17 mouse cellular contexts compared by ENCODE assay signal in genomic region chr5:37736213-37736612, GRCm38 (mm10). TPM values are rescaled to one million over a fixed set of nuclear protein-coding genes. Genes with fewer than 3 reads are reported as not detected.
A peak's percentile ranks its signal among the peaks of the same experiment; 100 is the strongest.
DNase-seq lines count a peak whose midpoint lies in the region; ATAC-seq and TF ChIP-seq lines count a peak whose summit lies in the region.
"Had no signal": no experiment of that assay in that cellular context is flagged by ENCODE, and none has a peak within 500 bp of the region (broad histone marks: within the 10 kb centered on the region; RNA-seq: fewer than 3 reads in every experiment).

No protein-coding gene starts in this region.

- no peaks in the 10 kb centered on the region for H3K27me3 ChIP-seq in forebrain, embryonic 14.5 days (replicated peaks; ENCODE audit: control insufficient read depth, insufficient read depth, low read length)
- H3K27me3 ChIP-seq in forebrain, embryonic 16.5 days (replicated peaks; ENCODE audit: control insufficient read depth, insufficient read depth, low read length): no peaks in the 10 kb centered on the region
- no peaks in the 10 kb centered on the region for H3K27me3 ChIP-seq in midbrain, postnatal 0 days (ENCODE audit: insufficient read depth, low read length)
- H3K27me3 ChIP-seq in midbrain, embryonic 16.5 days (ENCODE audit: control insufficient read depth, insufficient read depth, low read depth, low read length): no peaks in the 10 kb centered on the region
- H3K27me3 ChIP-seq: heart, embryonic 15.5 days; hindbrain, embryonic 13.5 days; midbrain, embryonic 12.5 days had no signal

- H3K27ac ChIP-seq in forebrain, embryonic 14.5 days (ENCODE audit: low read depth, low read length): no peak overlapping the region
- H3K27ac ChIP-seq in forebrain, embryonic 16.5 days (ENCODE audit: low read length): no peak overlapping the region
- H3K27ac ChIP-seq in layer of hippocampus, adult 2 months: no peak overlapping the region
- no peak overlapping the region for H3K27ac ChIP-seq in midbrain, postnatal 0 days (ENCODE audit: low read depth, low read length)
- H3K27ac ChIP-seq in midbrain, embryonic 16.5 days (ENCODE audit: low read length): no peak overlapping the region
- H3K27ac ChIP-seq: heart, embryonic 15.5 days; hindbrain, embryonic 13.5 days; midbrain, embryonic 12.5 days had no signal

- no peaks in the 10 kb centered on the region for H3K4me1 ChIP-seq in forebrain, embryonic 14.5 days (ENCODE audit: control insufficient read depth, insufficient read depth, low read length)
- H3K4me1 ChIP-seq in forebrain, embryonic 16.5 days (replicated peaks; ENCODE audit: control insufficient read depth, insufficient read depth, low read length): no peaks in the 10 kb centered on the region
- no peaks in the 10 kb centered on the region for H3K4me1 ChIP-seq in midbrain, postnatal 0 days (ENCODE audit: insufficient read depth, low read length)
- no peaks in the 10 kb centered on the region for H3K4me1 ChIP-seq in midbrain, embryonic 16.5 days (ENCODE audit: control insufficient read depth, insufficient read depth, low read length)
- H3K4me1 ChIP-seq: heart, embryonic 15.5 days; hindbrain, embryonic 13.5 days had no signal

- H3K4me3 ChIP-seq in forebrain, embryonic 14.5 days (ENCODE audit: low read depth, low read length): no peak overlapping the region
- no peak overlapping the region for H3K4me3 ChIP-seq in forebrain, embryonic 16.5 days (replicated peaks; ENCODE audit: low read length)
- H3K4me3 ChIP-seq in layer of hippocampus, adult 2 months: no peak overlapping the region
- no peak overlapping the region for H3K4me3 ChIP-seq in midbrain, postnatal 0 days (ENCODE audit: low read depth, low read length)
- H3K4me3 ChIP-seq in midbrain, embryonic 16.5 days (ENCODE audit: low read depth, low read length): no peak overlapping the region
- H3K4me3 ChIP-seq: heart, embryonic 15.5 days; hindbrain, embryonic 13.5 days; midbrain, embryonic 12.5 days had no signal

- H3K9ac ChIP-seq in forebrain, embryonic 14.5 days (ENCODE audit: low read length): no peak overlapping the region
- no peak overlapping the region for H3K9ac ChIP-seq in forebrain, embryonic 16.5 days (replicated peaks; ENCODE audit: low read depth, low read length)
- no peak overlapping the region for H3K9ac ChIP-seq in midbrain, postnatal 0 days (replicated peaks; ENCODE audit: low read length, poor library complexity, severe bottlenecking)
- no peak overlapping the region for H3K9ac ChIP-seq in midbrain, embryonic 16.5 days (ENCODE audit: low read depth, low read length)
- H3K9ac ChIP-seq: heart, embryonic 15.5 days; hindbrain, embryonic 13.5 days; midbrain, embryonic 12.5 days had no signal

- H3K36me3 ChIP-seq in forebrain, embryonic 14.5 days (ENCODE audit: control insufficient read depth, insufficient read depth, low read length): no peaks in the 10 kb centered on the region
- H3K36me3 ChIP-seq in forebrain, embryonic 16.5 days (ENCODE audit: control insufficient read depth, insufficient read depth): no peaks in the 10 kb centered on the region
- no peaks in the 10 kb centered on the region for H3K36me3 ChIP-seq in midbrain, postnatal 0 days (ENCODE audit: insufficient read depth, low read length)
- no peaks in the 10 kb centered on the region for H3K36me3 ChIP-seq in midbrain, embryonic 16.5 days (ENCODE audit: control insufficient read depth, insufficient read depth, low read length)
- H3K36me3 ChIP-seq: heart, embryonic 15.5 days; hindbrain, embryonic 13.5 days; midbrain, embryonic 12.5 days had no signal

- peak; percentile 36 for DNase-seq in forebrain, embryonic 14.5 days (ENCODE audit: low spot score)
- DNase-seq in layer of hippocampus, adult 2 months (ENCODE audit: low spot score in 2 of 2): no peak
- no peak for DNase-seq in layer of hippocampus, adult 9-10 months (ENCODE audit: low spot score)
- DNase-seq in midbrain, postnatal 0 days (ENCODE audit: low spot score): peak; percentile 27
- DNase-seq in cerebellum, postnatal 14 days: no peak
- DNase-seq: adrenal gland, adult 8-10 months; cerebellum, adult 8-10 months; kidney, adult 18-20 months; lung, postnatal 4 days; thymus, postnatal 36 days had no signal

- no peak overlapping the region for H3K4me2 ChIP-seq in forebrain, embryonic 14.5 days (ENCODE audit: low read length)
- no peak overlapping the region for H3K4me2 ChIP-seq in forebrain, embryonic 16.5 days (ENCODE audit: low read length)
- H3K4me2 ChIP-seq in midbrain, postnatal 0 days (ENCODE audit: low read depth, low read length, poor library complexity, severe bottlenecking): no peak overlapping the region
- H3K4me2 ChIP-seq in midbrain, embryonic 16.5 days (ENCODE audit: low read length): no peak overlapping the region
- H3K4me2 ChIP-seq: heart, embryonic 15.5 days; hindbrain, embryonic 13.5 days; midbrain, embryonic 12.5 days had no signal

- ATAC-seq in forebrain, embryonic 14.5 days: no peak
- ATAC-seq in forebrain, embryonic 16.5 days: no peak
- ATAC-seq in midbrain, postnatal 0 days (ENCODE audit: low FRiP score): no peak
- ATAC-seq in midbrain, embryonic 16.5 days: no peak
- ATAC-seq in activated CD4-positive, CD25-positive, alpha-beta regulatory T cell, adult 4 months: no peak

- no peaks in the 10 kb centered on the region; the same call in 1 of the 2 replicates for H3K9me3 ChIP-seq in forebrain, embryonic 14.5 days (replicated peaks; ENCODE audit: control insufficient read depth, low read length)
- no peaks in the 10 kb centered on the region for H3K9me3 ChIP-seq in forebrain, embryonic 16.5 days (ENCODE audit: control insufficient read depth, low read length)
- H3K9me3 ChIP-seq in midbrain, postnatal 0 days (ENCODE audit: low read length): no peaks in the 10 kb centered on the region
- H3K9me3 ChIP-seq in midbrain, embryonic 16.5 days (replicated peaks; ENCODE audit: control insufficient read depth, low read length, poor library complexity, severe bottlenecking): no peaks in the 10 kb centered on the region
- H3K9me3 ChIP-seq: heart, embryonic 15.5 days; hindbrain, embryonic 13.5 days had no signal

- peak; percentile 67 for TF ChIP-seq CTCF in layer of hippocampus, adult 2 months (conservative IDR thresholded peaks at IDR 0.05)
- peak; percentile 56 for TF ChIP-seq CTCF in midbrain, postnatal 0 days (IDR thresholded peaks at IDR 0.05)

- whole genome bisulfite sequencing in forebrain, embryonic 14.5 days: 52% methylated on average over 7 of the region's 7 CpGs
- 48% methylated on average over 6 of the region's 7 CpGs for WGBS in forebrain, embryonic 16.5 days
- WGBS in midbrain, postnatal 0 days: 48% methylated on average over 7 of the region's 7 CpGs
- 56% methylated on average over 7 of the region's 7 CpGs for WGBS in midbrain, embryonic 16.5 days

RNA-seq across cellular contexts. Expression of gene Cytl1, which starts 0.9 kb away (rescaled TPM):
- polyA plus RNA-seq in forebrain, embryonic 14.5 days (2014; fragmentation: Nextera tagmentation; extraction: Ambion mirVana): not detected in 2 replicates
- polyA plus RNA-seq in forebrain, embryonic 16.5 days (2015; fragmentation: Nextera tagmentation; extraction: Ambion mirVana): 1.4 TPM in 1 of 2 replicates, not detected in the other
- total RNA-seq in layer of hippocampus, adult 2 months (2021): 1 to 10 TPM; 1.0 to 1.2 TPM
- total RNA-seq in midbrain, postnatal 0 days (2014; rRNA removed): 1.1 TPM in 1 of 2 replicates, not detected in the other
- 0.17 and 1.1 TPM in 2 replicates for polyA plus RNA-seq in midbrain, postnatal 0 days (2015; fragmentation: Nextera tagmentation; extraction: Ambion mirVana)
- polyA plus RNA-seq in midbrain, embryonic 16.5 days (2015; fragmentation: Nextera tagmentation; extraction: Ambion mirVana): 0.21 TPM in 1 of 2 replicates, not detected in the other
- polyA plus RNA-seq in activated CD4-positive, CD25-positive, alpha-beta regulatory T cell, adult 4 months (2017; shearing (Covaris generic)): not detected
- polyA plus RNA-seq: liver, adult 2 months had no signal

RNA-seq across cellular contexts. Expression of gene Stk32b, which starts 19.2 kb away (rescaled TPM):
- polyA plus RNA-seq in forebrain, embryonic 14.5 days (2014; fragmentation: Nextera tagmentation; extraction: Ambion mirVana): 22.1 and 22.5 TPM in 2 replicates
- 19.2 and 23.6 TPM in 2 replicates for polyA plus RNA-seq in forebrain, embryonic 16.5 days (2015; fragmentation: Nextera tagmentation; extraction: Ambion mirVana)
- 1 to 10 TPM; 5.4 to 7.5 TPM for total RNA-seq in layer of hippocampus, adult 2 months (2021)
- total RNA-seq in midbrain, postnatal 0 days (2014; rRNA removed): 28.5 and 39.3 TPM in 2 replicates
- 30.6 and 31.4 TPM in 2 replicates for polyA plus RNA-seq in midbrain, postnatal 0 days (2015; fragmentation: Nextera tagmentation; extraction: Ambion mirVana)
- polyA plus RNA-seq in midbrain, embryonic 16.5 days (2015; fragmentation: Nextera tagmentation; extraction: Ambion mirVana): 29.6 and 34.7 TPM in 2 replicates
- not detected for polyA plus RNA-seq in activated CD4-positive, CD25-positive, alpha-beta regulatory T cell, adult 4 months (2017; shearing (Covaris generic))
- total RNA-seq: liver, adult 2 months had no signal
- polyA plus RNA-seq: liver, adult 2 months had no signal

Comparison
In these comparisons a context has a peak if more than half of its experiments do, and no peak if none do; other contexts are left out.
1. DNase-seq: peak in forebrain, embryonic 14.5 days (single experiment) and midbrain, postnatal 0 days (single experiment); none in layer of hippocampus, adult 2 months (0 of 2), layer of hippocampus, adult 9-10 months (single experiment) and cerebellum, postnatal 14 days (0 of 2).
2. RNA of gene Stk32b, which starts 19.2 kb away (polyA plus RNA-seq): 29.6 to 34.7 TPM in midbrain, embryonic 16.5 days, 30.6 to 31.4 TPM in midbrain, postnatal 0 days, 19.2 to 23.6 TPM in forebrain, embryonic 16.5 days and 22.1 to 22.5 TPM in forebrain, embryonic 14.5 days; not detected in activated CD4-positive, CD25-positive, alpha-beta regulatory T cell, adult 4 months; every median in the first group is over 10 times any median in the second.